14 mouse cellular contexts compared by ENCODE assay signal in the genomic region with DNA sequence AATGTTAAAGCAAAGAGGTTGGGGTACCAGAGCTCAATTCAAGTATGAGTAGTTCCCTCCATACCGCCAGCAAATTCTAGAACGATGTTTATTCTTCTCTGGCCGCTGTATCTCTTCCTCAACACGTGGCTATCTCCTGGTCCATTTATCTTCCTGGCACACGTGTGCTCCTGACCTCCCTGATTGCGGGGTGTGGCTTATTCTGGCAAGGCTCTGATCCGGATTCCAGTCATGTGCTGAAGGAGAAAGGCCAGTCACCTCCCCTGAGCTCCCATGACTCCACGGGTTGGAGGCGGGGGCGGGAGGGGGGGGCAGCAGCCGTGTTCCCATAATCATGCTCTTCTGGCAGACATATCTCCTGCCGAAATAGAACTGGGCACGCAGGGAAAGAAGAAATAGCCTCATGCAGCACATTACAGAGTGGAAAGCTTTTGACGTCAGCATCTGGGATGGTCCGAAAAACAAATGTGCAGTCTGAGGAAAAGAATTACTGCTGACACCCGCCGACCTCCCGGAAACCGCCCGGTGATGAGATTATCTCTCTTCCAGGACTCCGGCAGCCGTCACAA.
DNase-seq lines count a peak whose midpoint lies in the region; ATAC-seq and TF ChIP-seq lines count a peak whose summit lies in the region.
"Had no signal": no experiment of that assay in that cellular context is flagged by ENCODE, and none has a peak within 500 bp of the region (broad histone marks: within the 10 kb centered on the region; RNA-seq: fewer than 3 reads in every experiment).

No protein-coding gene starts in this region.

- H3K9ac ChIP-seq in intestine, embryonic 16.5 days (ENCODE audit: low read depth, low read length), result no peak overlapping the region
- H3K9ac ChIP-seq: hindbrain, embryonic 14.5 days; midbrain, embryonic 13.5 days had no signal

- DNase-seq in adrenal gland, adult (ENCODE audit: inconsistent age in 2 of 2, low spot score in 1 of 2), result peak; percentile 23 to 68
- DNase-seq in adrenal gland, postnatal 4 days (ENCODE audit: low spot score in 2 of 2), result no peak
- DNase-seq in lung, postnatal 36 days, result peak; percentile 1
- no peak for DNase-seq in lung, adult 2 months
- DNase-seq in cerebellum, postnatal 14 days, result no peak
- no peak for DNase-seq in spleen, postnatal 10 days (ENCODE audit: low spot score in 2 of 2)
- DNase-seq in B cell, adult 2 months, result no peak
- DNase-seq: cerebellum, adult 9-10 months; right cerebral cortex, postnatal 14 days; thymus, postnatal 36 days had no signal

- H3K4me3 ChIP-seq in lung, adult 2 months (replicated peaks; ENCODE audit: extremely low read depth, low read depth, low read length), result no peak overlapping the region
- no peak overlapping the region for H3K4me3 ChIP-seq in intestine, embryonic 16.5 days (ENCODE audit: low read length)
- H3K4me3 ChIP-seq: midbrain, embryonic 13.5 days had no signal

- H3K36me3 ChIP-seq in intestine, embryonic 16.5 days (ENCODE audit: control insufficient read depth, insufficient read depth, low read length), result no peaks in the 10 kb centered on the region
- H3K36me3 ChIP-seq: G1E; midbrain, embryonic 13.5 days had no signal

- ATAC-seq in intestine, embryonic 16.5 days, result no peak
- ATAC-seq: midbrain, embryonic 13.5 days had no signal

- H3K4me2 ChIP-seq in intestine, embryonic 16.5 days (ENCODE audit: low read depth, low read length), result peak overlapping the region; percentile 23
- H3K4me2 ChIP-seq: hindbrain, embryonic 14.5 days; midbrain, embryonic 13.5 days had no signal

- H3K9me3 ChIP-seq in intestine, embryonic 16.5 days (ENCODE audit: control insufficient read depth, low read length), result 0 out of 2 replicates have a peak, but pooled peaks cover 4% of the 10 kb centered on the region

- H3K27ac ChIP-seq in intestine, embryonic 16.5 days (ENCODE audit: low read length), result no peak overlapping the region
- H3K27ac ChIP-seq: hindbrain, embryonic 14.5 days; midbrain, embryonic 13.5 days had no signal

- H3K27me3 ChIP-seq in intestine, embryonic 16.5 days (replicated peaks; ENCODE audit: control insufficient read depth, insufficient read depth, low read length), result no peaks in the 10 kb centered on the region
- H3K27me3 ChIP-seq: midbrain, embryonic 13.5 days had no signal

- 37% methylated on average over 22 of the region's 22 CpGs for WGBS in lung, adult 2 months
- WGBS in intestine, embryonic 16.5 days, result 58% methylated on average over 22 of the region's 22 CpGs

- no peaks in the 10 kb centered on the region for H3K4me1 ChIP-seq in lung, adult 2 months (ENCODE audit: control insufficient read depth, insufficient read depth, low read length)
- no peaks in the 10 kb centered on the region for H3K4me1 ChIP-seq in intestine, embryonic 16.5 days (ENCODE audit: control insufficient read depth, insufficient read depth, low read length)
- H3K4me1 ChIP-seq: midbrain, embryonic 13.5 days had no signal

- TF ChIP-seq POLR2A in lung, adult 2 months (IDR thresholded peaks at IDR 0.05; ENCODE audit: borderline replicate concordance, extremely low read depth, low read depth, low read length), result no peak

- no peak for TF ChIP-seq CTCF in lung, adult 2 months (IDR thresholded peaks at IDR 0.05; ENCODE audit: insufficient read depth, low read length)

Comparison
In these comparisons a context has a peak if more than half of its experiments do, and no peak if none do; other contexts are left out.
1. DNase-seq: peak in adrenal gland, adult (2 of 2) and lung, postnatal 36 days (single experiment); none in adrenal gland, postnatal 4 days (0 of 2), lung, adult 2 months (single experiment), cerebellum, postnatal 14 days (0 of 2), spleen, postnatal 10 days (0 of 2) and B cell, adult 2 months (0 of 2).